Mouse (Mus musculus): Measurements from ENCODE around the gene Higd1a. TPM values are rescaled to one million over a fixed set of nuclear protein-coding genes. Genes with fewer than 3 reads are reported as not detected.

Higd1a gene
- polyA plus RNA-seq, 1 experiment from 2014 or later: 113 TPM

DNA sequence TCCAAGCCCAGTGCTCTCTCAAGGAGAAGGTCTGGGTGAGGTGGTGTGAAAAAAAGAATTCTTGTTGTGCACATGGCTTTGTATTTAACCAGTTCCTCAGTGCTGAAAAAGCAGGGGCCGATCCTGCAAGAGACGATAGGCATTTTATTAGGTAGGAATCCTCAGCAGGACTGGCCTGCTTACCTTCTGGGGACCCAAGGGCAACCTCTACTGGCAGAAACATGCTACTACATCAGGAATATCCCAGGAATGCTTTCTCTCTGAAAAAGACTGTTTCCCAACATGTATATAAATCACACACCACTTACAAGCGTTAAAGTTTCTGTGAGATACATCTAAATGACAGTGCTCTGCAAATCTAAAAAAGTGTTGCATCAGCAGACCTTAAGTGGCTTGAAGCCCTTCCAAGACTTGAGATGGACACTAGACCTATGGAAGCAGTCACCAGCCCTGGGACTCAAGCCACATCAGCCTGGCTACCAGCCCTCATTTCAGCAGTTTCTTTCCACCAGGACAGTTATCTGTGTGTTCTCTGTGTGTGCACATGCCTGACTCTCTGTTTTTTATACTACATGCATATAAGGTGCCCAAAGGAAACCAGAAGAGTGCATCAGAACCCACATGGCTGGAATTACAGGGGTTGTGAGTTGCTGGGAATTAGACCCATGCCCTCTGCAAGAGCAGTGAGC lies 19.0 kb upstream of the Higd1a start:
- Histone ChIP-seq H3K27ac (no peak overlapping the region), H3K27me3 (no peaks in the 10 kb centered on the region), H3K9me3 (replicated peaks) (no peaks in the 10 kb centered on the region), H3K4me1 (replicated peaks) (peaks cover 13% of the 10 kb centered on the region), H3K36me3 (no peaks in the 10 kb centered on the region), H3K9ac (no peak overlapping the region), H3K4me2 (no peak overlapping the region), H3K4me3 (replicated peaks) (no peak overlapping the region)
- 14% methylated on average over 3 of the region's 3 CpGs for WGBS (ENCODE audit: insufficient replicate concordance)
- DNase-seq (peak; percentile 19), ATAC-seq (ENCODE audit: low read depth) (no peak)

DNA sequence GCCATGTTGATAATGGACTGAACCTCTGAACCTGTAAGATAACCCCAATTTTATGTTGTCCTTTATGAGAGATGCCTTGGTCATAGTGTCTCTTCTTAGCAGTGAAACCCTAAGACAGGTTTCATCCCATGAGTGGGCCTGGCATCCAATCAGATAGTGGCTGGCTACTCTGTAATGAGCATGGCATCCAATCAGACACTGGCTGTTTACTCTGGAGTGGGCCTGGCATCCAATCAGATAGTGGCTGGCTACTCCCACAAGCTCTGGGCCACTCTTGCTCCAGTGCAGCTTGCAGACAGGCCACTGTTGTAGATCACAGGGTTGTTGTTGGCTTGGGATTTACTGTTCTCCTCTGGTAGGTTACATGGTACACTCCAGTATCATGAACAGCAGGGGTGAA lies 15.4 kb upstream of the Higd1a start:
- DNase-seq (no peak), ATAC-seq (ENCODE audit: low read depth) (peak; percentile 39; the same call in 1 of the 2 replicates)
- Histone ChIP-seq H3K9me3 (replicated peaks) (no peaks in the 10 kb centered on the region), H3K4me1 (replicated peaks) (no peaks in the 10 kb centered on the region), H3K27me3 (no peaks in the 10 kb centered on the region), H3K4me3 (replicated peaks) (no peak overlapping the region), H3K4me2 (no peak overlapping the region), H3K36me3 (no peaks in the 10 kb centered on the region), H3K27ac (no peak overlapping the region), H3K9ac (no peak overlapping the region)

GRCm38 (mm10) chr9:121872062-121872683 lies 14.0 kb upstream of the Higd1a start:
- H3K9me3 ChIP-seq (replicated peaks): no peaks in the 10 kb centered on the region
- no peaks in the 10 kb centered on the region for H3K36me3 ChIP-seq
- no peak overlapping the region for H3K27ac ChIP-seq
- DNase-seq (no peak), ATAC-seq (ENCODE audit: low read depth) (no peak)
- H3K27me3 ChIP-seq: no peaks in the 10 kb centered on the region
- H3K9ac ChIP-seq: no peak overlapping the region
- H3K4me1 ChIP-seq (replicated peaks): no peaks in the 10 kb centered on the region
- no peak overlapping the region for H3K4me3 ChIP-seq (replicated peaks)
- H3K4me2 ChIP-seq: no peak overlapping the region
- 50% methylated on average over 2 of the region's 2 CpGs for WGBS (ENCODE audit: insufficient replicate concordance)

- Histone ChIP-seq H3K27ac (no peak overlapping the region), H3K4me2 (no peak overlapping the region), H3K36me3 (no peaks in the 10 kb centered on the region), H3K9ac (no peak overlapping the region), H3K9me3 (replicated peaks) (no peaks in the 10 kb centered on the region), H3K4me3 (replicated peaks) (no peak overlapping the region), H3K27me3 (no peaks in the 10 kb centered on the region), H3K4me1 (replicated peaks) (no peaks in the 10 kb centered on the region)
- no peak for ATAC-seq (ENCODE audit: low read depth)
- WGBS (ENCODE audit: insufficient replicate concordance): 36% methylated on average over 4 of the region's 4 CpGs
- no peak for DNase-seq
Observed at GRCm38 (mm10) chr9:121869973-121870515, 11.9 kb upstream of the Higd1a start.

DNA sequence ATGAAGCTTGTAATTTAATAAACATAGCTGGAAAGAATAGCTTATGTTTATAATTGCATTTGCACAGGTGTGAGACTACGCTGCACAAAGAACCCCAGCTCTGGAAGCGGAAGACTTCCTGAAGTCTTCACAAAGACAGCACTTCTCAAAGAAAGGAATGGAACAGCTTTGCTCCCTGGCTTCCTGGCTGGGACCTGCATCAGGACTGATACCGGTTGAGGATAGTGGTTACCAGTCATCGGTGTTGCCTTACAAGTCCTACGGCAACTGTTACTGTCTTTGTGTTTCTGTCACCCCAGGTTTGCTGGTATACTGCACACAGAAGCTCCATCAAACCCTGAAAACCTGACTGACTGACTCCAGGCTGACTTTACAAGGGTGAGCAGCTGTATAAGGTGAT lies 11.3 kb upstream of the Higd1a start:
- no peak overlapping the region for H3K4me2 ChIP-seq
- H3K9me3 ChIP-seq (replicated peaks): no peaks in the 10 kb centered on the region
- H3K27ac ChIP-seq: no peak overlapping the region
- H3K4me3 ChIP-seq (replicated peaks): no peak overlapping the region
- no peaks in the 10 kb centered on the region for H3K27me3 ChIP-seq
- WGBS (ENCODE audit: insufficient replicate concordance): 77% methylated on average over 5 of the region's 5 CpGs
- H3K9ac ChIP-seq: no peak overlapping the region
- H3K36me3 ChIP-seq: no peaks in the 10 kb centered on the region
- no peaks in the 10 kb centered on the region for H3K4me1 ChIP-seq (replicated peaks)
- DNase-seq (no peak), ATAC-seq (ENCODE audit: low read depth) (no peak)

DNA sequence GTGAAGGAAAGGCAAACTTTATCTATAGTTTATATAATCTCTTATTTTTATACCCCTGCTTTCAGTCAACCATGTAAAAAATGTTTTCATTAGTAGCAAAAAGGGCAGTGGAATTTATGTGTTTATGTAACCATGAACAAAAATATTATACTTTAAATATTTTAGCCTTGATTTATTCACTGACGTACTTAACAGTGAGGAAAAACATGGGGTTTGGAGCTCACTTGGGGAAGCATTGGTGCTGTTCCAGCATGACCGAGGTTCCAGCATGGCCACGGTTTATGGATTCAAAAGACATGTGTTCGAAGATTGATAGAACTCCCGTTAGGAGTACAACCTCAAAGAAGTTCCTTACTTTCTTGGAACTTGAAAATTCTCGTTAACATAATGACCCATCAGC lies 10.1 kb upstream of the Higd1a start:
- H3K4me2 ChIP-seq: no peak overlapping the region
- 66% methylated on average over 6 of the region's 6 CpGs for WGBS (ENCODE audit: insufficient replicate concordance)
- no peaks in the 10 kb centered on the region for H3K36me3 ChIP-seq
- H3K27me3 ChIP-seq: no peaks in the 10 kb centered on the region
- no peaks in the 10 kb centered on the region for H3K9me3 ChIP-seq (replicated peaks)
- no peak overlapping the region for H3K4me3 ChIP-seq (replicated peaks)
- H3K4me1 ChIP-seq (replicated peaks): no peaks in the 10 kb centered on the region
- no peak overlapping the region for H3K9ac ChIP-seq
- H3K27ac ChIP-seq: no peak overlapping the region
- no peak for ATAC-seq (ENCODE audit: low read depth)
- no peak for DNase-seq

GRCm38 (mm10) chr9:121867632-121868031 lies 9.5 kb upstream of the Higd1a start:
- DNase-seq (no peak), ATAC-seq (ENCODE audit: low read depth) (no peak)
- H3K4me1 ChIP-seq (replicated peaks): no peaks in the 10 kb centered on the region
- no peak overlapping the region for H3K27ac ChIP-seq
- H3K9ac ChIP-seq: no peak overlapping the region
- no peaks in the 10 kb centered on the region for H3K9me3 ChIP-seq (replicated peaks)
- no peaks in the 10 kb centered on the region for H3K36me3 ChIP-seq
- H3K4me2 ChIP-seq: no peak overlapping the region
- 82% methylated on average over 6 of the region's 6 CpGs for WGBS (ENCODE audit: insufficient replicate concordance)
- no peak overlapping the region for H3K4me3 ChIP-seq (replicated peaks)
- no peaks in the 10 kb centered on the region for H3K27me3 ChIP-seq

DNA sequence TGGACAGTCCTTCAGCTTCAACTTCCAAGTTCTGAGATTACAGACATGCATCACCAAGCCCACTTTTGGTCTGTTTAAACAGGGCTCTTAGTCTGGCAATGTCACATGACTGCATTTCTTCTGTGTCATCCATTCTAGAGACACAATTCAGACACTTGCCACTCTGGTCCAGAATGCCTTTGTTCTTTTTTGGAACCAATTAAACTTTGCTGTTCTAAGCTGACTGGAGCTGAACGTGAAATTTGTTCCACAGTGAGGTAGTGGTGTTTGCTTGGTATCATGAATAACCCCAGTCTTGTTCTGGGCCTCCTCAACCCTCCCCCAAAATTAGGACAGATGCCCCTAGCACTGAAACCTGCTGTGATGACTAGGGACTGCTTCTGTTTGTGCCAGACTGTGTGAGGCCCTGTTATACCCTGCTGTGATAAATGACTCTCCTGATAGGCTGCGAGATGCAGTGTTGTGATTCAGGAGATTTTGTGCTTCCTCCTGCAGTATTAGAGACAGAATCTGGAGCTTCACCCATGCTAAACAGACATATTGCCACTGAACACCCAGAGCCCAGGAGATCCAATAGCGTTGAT lies 7.4 kb upstream of the Higd1a start:
- DNase-seq (no peak), ATAC-seq (ENCODE audit: low read depth) (no peak)
- H3K27ac ChIP-seq: no peak overlapping the region
- 48% methylated on average over 3 of the region's 3 CpGs for WGBS (ENCODE audit: insufficient replicate concordance)
- 0 out of 2 replicates have a peak, but pooled peaks cover 2% of the 10 kb centered on the region for H3K4me1 ChIP-seq (replicated peaks)
- no peak overlapping the region for H3K4me3 ChIP-seq (replicated peaks)
- no peaks in the 10 kb centered on the region for H3K36me3 ChIP-seq
- H3K4me2 ChIP-seq: no peak overlapping the region
- no peaks in the 10 kb centered on the region for H3K9me3 ChIP-seq (replicated peaks)
- H3K9ac ChIP-seq: no peak overlapping the region
- no peaks in the 10 kb centered on the region for H3K27me3 ChIP-seq

- WGBS (ENCODE audit: insufficient replicate concordance): 57% methylated on average over 4 of the region's 4 CpGs
- ATAC-seq (ENCODE audit: low read depth): no peak
- H3K27ac ChIP-seq: no peak overlapping the region
Observed at GRCm38 (mm10) chr9:121864837-121865236, 6.7 kb upstream of the Higd1a start.

GRCm38 (mm10) chr9:121860921-121861320 lies 2.8 kb upstream of the Higd1a start:
- no peaks in the 10 kb centered on the region for H3K9me3 ChIP-seq (replicated peaks)
- DNase-seq (no peak), ATAC-seq (ENCODE audit: low read depth) (no peak)
- H3K4me3 ChIP-seq (replicated peaks): no peak overlapping the region
- no peaks in the 10 kb centered on the region for H3K27me3 ChIP-seq
- H3K36me3 ChIP-seq: no peaks in the 10 kb centered on the region
- 75% methylated on average over 2 of the region's 2 CpGs for WGBS (ENCODE audit: insufficient replicate concordance)
- H3K4me1 ChIP-seq (replicated peaks): peaks cover 25% of the 10 kb centered on the region
- no peak overlapping the region for H3K27ac ChIP-seq
- no peak overlapping the region for H3K4me2 ChIP-seq
- H3K9ac ChIP-seq: no peak overlapping the region

More at GRCm38 (mm10) chr9:121864837-121865236, 6.7 kb upstream of the Higd1a start:
- Histone ChIP-seq H3K4me3 (replicated peaks) (no peak overlapping the region), H3K9me3 (replicated peaks) (no peaks in the 10 kb centered on the region), H3K27me3 (no peaks in the 10 kb centered on the region), H3K9ac (no peak overlapping the region), H3K4me1 (replicated peaks) (0 out of 2 replicates have a peak, but pooled peaks cover 2% of the 10 kb centered on the region), H3K36me3 (no peaks in the 10 kb centered on the region), H3K4me2 (no peak overlapping the region)
- no peak for DNase-seq

GRCm38 (mm10) chr9:121859345-121859744 lies 1.2 kb upstream of the Higd1a start:
- no peak for ATAC-seq (ENCODE audit: low read depth)
- DNase-seq: no peak

More at GRCm38 (mm10) chr9:121859345-121859744, 1.2 kb upstream of the Higd1a start:
- peaks cover 40% of the 10 kb centered on the region for H3K4me1 ChIP-seq (replicated peaks)
- 63% methylated on average over 2 of the region's 2 CpGs for WGBS (ENCODE audit: insufficient replicate concordance)
- no peak overlapping the region for H3K4me3 ChIP-seq (replicated peaks)
- no peak overlapping the region for H3K9ac ChIP-seq
- H3K9me3 ChIP-seq (replicated peaks): no peaks in the 10 kb centered on the region
- no peak overlapping the region for H3K4me2 ChIP-seq
- no peaks in the 10 kb centered on the region for H3K36me3 ChIP-seq
- H3K27ac ChIP-seq: no peak overlapping the region
- no peaks in the 10 kb centered on the region for H3K27me3 ChIP-seq

Data from liver, embryonic 13.5 days (tissue).